Mouse (Mus musculus): Measurements from ENCODE around the gene Fam83e. TPM values are rescaled to one million over a fixed set of nuclear protein-coding genes. Genes with fewer than 3 reads are reported as not detected.

The Fam83e gene
- polyA plus RNA-seq, 1 experiment from 2014 or later: 0.42 TPM

GRCm38 (mm10) chr7:45700301-45701015 lies 20.6 kb upstream of the Fam83e start:
- H3K4me2 ChIP-seq (ENCODE audit: low read depth): peak overlapping the region; percentile 79
- DNase-seq (ENCODE audit: low spot score) (peak; percentile 81), ATAC-seq (ENCODE audit: insufficient read depth, low FRiP score, low TSS enrichment) (0 out of 2 replicates have a peak, but pooled peaks have one; percentile 3)
- peak overlapping the region; percentile 39 for H3K4me3 ChIP-seq (ENCODE audit: low read depth, low read length)
- WGBS: 1% methylated on average over 20 of the region's 20 CpGs
- no peaks in the 10 kb centered on the region for H3K36me3 ChIP-seq (ENCODE audit: control insufficient read depth, insufficient read depth, low read length)
- peaks cover 17% of the 10 kb centered on the region for H3K4me1 ChIP-seq (ENCODE audit: control insufficient read depth, insufficient read depth, low read length)
- peak overlapping the region; percentile 66 for H3K9ac ChIP-seq (ENCODE audit: low read length)
- H3K9me3 ChIP-seq (ENCODE audit: control insufficient read depth, low read length): no peaks in the 10 kb centered on the region
- peaks cover 17% of the 10 kb centered on the region for H3K27me3 ChIP-seq (ENCODE audit: control insufficient read depth, insufficient read depth, low read length)
- no peak overlapping the region for H3K27ac ChIP-seq (ENCODE audit: low read depth, low read length)

- WGBS: 28% methylated on average over 11 of the region's 11 CpGs
- Histone ChIP-seq H3K27ac (ENCODE audit: low read depth, low read length) (peak overlapping the region; percentile 56; the same call in 1 of the 2 replicates), H3K4me1 (ENCODE audit: control insufficient read depth, insufficient read depth, low read length) (peaks cover 23% of the 10 kb centered on the region), H3K4me3 (ENCODE audit: low read depth, low read length) (peak overlapping the region; percentile 39), H3K27me3 (ENCODE audit: control insufficient read depth, insufficient read depth, low read length) (peaks cover 17% of the 10 kb centered on the region), H3K9me3 (ENCODE audit: control insufficient read depth, low read length) (no peaks in the 10 kb centered on the region), H3K9ac (ENCODE audit: low read length) (peak overlapping the region; percentile 41), H3K36me3 (ENCODE audit: control insufficient read depth, insufficient read depth, low read length) (no peaks in the 10 kb centered on the region), H3K4me2 (ENCODE audit: low read depth) (peak overlapping the region; percentile 79)
- ATAC-seq (ENCODE audit: insufficient read depth, low FRiP score, low TSS enrichment): no peak
- no peak for DNase-seq (ENCODE audit: low spot score)
Measured at GRCm38 (mm10) chr7:45701072-45701471, 19.9 kb upstream of the Fam83e start.

GRCm38 (mm10) chr7:45701607-45702006 lies 19.4 kb upstream of the Fam83e start:
- Histone ChIP-seq H3K36me3 (ENCODE audit: control insufficient read depth, insufficient read depth, low read length) (no peaks in the 10 kb centered on the region), H3K9ac (ENCODE audit: low read length) (no peak overlapping the region), H3K27ac (ENCODE audit: low read depth, low read length) (no peak overlapping the region), H3K9me3 (ENCODE audit: control insufficient read depth, low read length) (no peaks in the 10 kb centered on the region), H3K4me3 (ENCODE audit: low read depth, low read length) (no peak overlapping the region), H3K4me2 (ENCODE audit: low read depth) (no peak overlapping the region; the same call in 1 of the 2 replicates), H3K27me3 (ENCODE audit: control insufficient read depth, insufficient read depth, low read length) (peaks cover 17% of the 10 kb centered on the region), H3K4me1 (ENCODE audit: control insufficient read depth, insufficient read depth, low read length) (peaks cover 28% of the 10 kb centered on the region)
- 87% methylated on average over 11 of the region's 11 CpGs for WGBS
- ATAC-seq (ENCODE audit: insufficient read depth, low FRiP score, low TSS enrichment): no peak
- DNase-seq (ENCODE audit: low spot score): no peak

- Histone ChIP-seq H3K27ac (ENCODE audit: low read depth, low read length) (no peak overlapping the region), H3K9me3 (ENCODE audit: control insufficient read depth, low read length) (no peaks in the 10 kb centered on the region), H3K4me1 (ENCODE audit: control insufficient read depth, insufficient read depth, low read length) (peaks cover 33% of the 10 kb centered on the region), H3K27me3 (ENCODE audit: control insufficient read depth, insufficient read depth, low read length) (peaks cover 17% of the 10 kb centered on the region), H3K36me3 (ENCODE audit: control insufficient read depth, insufficient read depth, low read length) (no peaks in the 10 kb centered on the region), H3K4me2 (ENCODE audit: low read depth) (no peak overlapping the region), H3K4me3 (ENCODE audit: low read depth, low read length) (no peak overlapping the region), H3K9ac (ENCODE audit: low read length) (no peak overlapping the region)
- no peak for DNase-seq (ENCODE audit: low spot score)
- 90% methylated on average over 11 of the region's 11 CpGs for WGBS
- no peak for ATAC-seq (ENCODE audit: insufficient read depth, low FRiP score, low TSS enrichment)
Measured at GRCm38 (mm10) chr7:45702316-45702715, 18.7 kb upstream of the Fam83e start.

- peaks cover 40% of the 10 kb centered on the region for H3K4me1 ChIP-seq (ENCODE audit: control insufficient read depth, insufficient read depth, low read length)
- no peak overlapping the region; the same call in 1 of the 2 replicates for H3K9ac ChIP-seq (ENCODE audit: low read length)
- DNase-seq (ENCODE audit: low spot score) (no peak), ATAC-seq (ENCODE audit: insufficient read depth, low FRiP score, low TSS enrichment) (no peak)
- no peak overlapping the region for H3K27ac ChIP-seq (ENCODE audit: low read depth, low read length)
- no peak overlapping the region for H3K4me3 ChIP-seq (ENCODE audit: low read depth, low read length)
- 87% methylated on average over 17 of the region's 17 CpGs for WGBS
- H3K4me2 ChIP-seq (ENCODE audit: low read depth): peak overlapping the region; percentile 98; the same call in 1 of the 2 replicates
- H3K9me3 ChIP-seq (ENCODE audit: control insufficient read depth, low read length): no peaks in the 10 kb centered on the region
- no peaks in the 10 kb centered on the region for H3K36me3 ChIP-seq (ENCODE audit: control insufficient read depth, insufficient read depth, low read length)
- H3K27me3 ChIP-seq (ENCODE audit: control insufficient read depth, insufficient read depth, low read length): peaks cover 17% of the 10 kb centered on the region
Measured at GRCm38 (mm10) chr7:45702809-45703520, 18.0 kb upstream of the Fam83e start.

- Histone ChIP-seq H3K9ac (ENCODE audit: low read length) (peak overlapping the region; percentile 46), H3K27ac (ENCODE audit: low read depth, low read length) (peak overlapping the region; percentile 70), H3K27me3 (ENCODE audit: control insufficient read depth, insufficient read depth, low read length) (peaks cover 15% of the 10 kb centered on the region), H3K4me2 (ENCODE audit: low read depth) (peak overlapping the region; percentile 98), H3K36me3 (ENCODE audit: control insufficient read depth, insufficient read depth, low read length) (no peaks in the 10 kb centered on the region), H3K4me1 (ENCODE audit: control insufficient read depth, insufficient read depth, low read length) (peaks cover 46% of the 10 kb centered on the region), H3K9me3 (ENCODE audit: control insufficient read depth, low read length) (no peaks in the 10 kb centered on the region), H3K4me3 (ENCODE audit: low read depth, low read length) (peak overlapping the region; percentile 28)
- DNase-seq (ENCODE audit: low spot score) (no peak), ATAC-seq (ENCODE audit: insufficient read depth, low FRiP score, low TSS enrichment) (no peak)
- WGBS: 44% methylated on average over 12 of the region's 12 CpGs
Measured at GRCm38 (mm10) chr7:45703521-45704033, 17.4 kb upstream of the Fam83e start.

GRCm38 (mm10) chr7:45704046-45704559 lies 16.9 kb upstream of the Fam83e start:
- H3K9me3 ChIP-seq (ENCODE audit: control insufficient read depth, low read length): no peaks in the 10 kb centered on the region
- peak; percentile 42 for ATAC-seq (ENCODE audit: insufficient read depth, low FRiP score, low TSS enrichment)
- 2% methylated on average over 13 of the region's 13 CpGs for WGBS
- H3K27ac ChIP-seq (ENCODE audit: low read depth, low read length): peak overlapping the region; percentile 70
- H3K27me3 ChIP-seq (ENCODE audit: control insufficient read depth, insufficient read depth, low read length): peaks cover 13% of the 10 kb centered on the region
- H3K36me3 ChIP-seq (ENCODE audit: control insufficient read depth, insufficient read depth, low read length): no peaks in the 10 kb centered on the region
- H3K9ac ChIP-seq (ENCODE audit: low read length): peak overlapping the region; percentile 46
- DNase-seq (ENCODE audit: low spot score): peak; percentile 79
- H3K4me2 ChIP-seq (ENCODE audit: low read depth): peak overlapping the region; percentile 98
- peaks cover 51% of the 10 kb centered on the region for H3K4me1 ChIP-seq (ENCODE audit: control insufficient read depth, insufficient read depth, low read length)
- H3K4me3 ChIP-seq (ENCODE audit: low read depth, low read length): peak overlapping the region; percentile 28

GRCm38 (mm10) chr7:45704730-45705442 lies 16.1 kb upstream of the Fam83e start, which contains the start of gene Dbp:
Gene Dbp, plus strand, starts transcription at chr7:45705088.
- peak; percentile 99 for DNase-seq (ENCODE audit: low spot score)
- no peaks in the 10 kb centered on the region for H3K9me3 ChIP-seq (ENCODE audit: control insufficient read depth, low read length)
- H3K27me3 ChIP-seq (ENCODE audit: control insufficient read depth, insufficient read depth, low read length): peaks cover 6% of the 10 kb centered on the region
- H3K4me1 ChIP-seq (ENCODE audit: control insufficient read depth, insufficient read depth, low read length): peaks cover 58% of the 10 kb centered on the region
- peak within 1 kb of the TSS; percentile 70 for H3K27ac ChIP-seq (ENCODE audit: low read depth, low read length)
- ATAC-seq (ENCODE audit: insufficient read depth, low FRiP score, low TSS enrichment): peak; percentile 83
- H3K9ac ChIP-seq (ENCODE audit: low read length): peak within 1 kb of the TSS; percentile 46
- H3K4me2 ChIP-seq (ENCODE audit: low read depth): peak within 1 kb of the TSS; percentile 98
- peak within 1 kb of the TSS; percentile 52 for H3K4me3 ChIP-seq (ENCODE audit: low read depth, low read length)
- no peaks in the 10 kb centered on the region for H3K36me3 ChIP-seq (ENCODE audit: control insufficient read depth, insufficient read depth, low read length)
- WGBS: under 1% methylated on average over 36 of the region's 36 CpGs
